ENCODE assay signal across 9 mouse cellular contexts in the genomic region with DNA sequence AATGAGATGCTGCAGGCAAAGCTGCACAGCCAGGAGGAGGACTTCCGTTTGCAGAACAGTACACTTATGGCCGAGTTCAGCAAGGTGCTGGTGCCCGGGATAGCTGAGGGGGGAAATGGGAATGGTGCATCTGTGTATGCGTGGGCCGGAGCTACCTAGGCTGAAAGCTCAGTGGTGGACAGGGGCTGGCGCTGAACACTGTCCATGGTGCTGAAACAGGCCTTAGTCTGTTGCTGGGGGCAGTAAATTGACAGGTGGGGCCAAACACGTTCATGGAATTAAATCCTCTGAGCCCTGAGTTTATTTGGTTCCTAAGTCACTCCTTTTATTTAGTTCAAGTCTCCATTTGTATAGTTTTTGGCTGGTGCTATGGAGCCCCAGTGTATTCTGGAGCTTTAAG. TPM values are rescaled to one million over a fixed set of nuclear protein-coding genes. Genes with fewer than 3 reads are reported as not detected.
DNase-seq lines count a peak whose midpoint lies in the region; ATAC-seq lines count a peak whose summit lies in the region.
"Had no signal": no experiment of that assay in that cellular context is flagged by ENCODE, and none has a peak within 500 bp of the region (broad histone marks: within the 10 kb centered on the region; RNA-seq: fewer than 3 reads in every experiment).

No protein-coding gene starts in this region.

- H3K4me2 ChIP-seq in heart, embryonic 11.5 days = no peak overlapping the region
- no peak overlapping the region for H3K4me2 ChIP-seq in midbrain, embryonic 16.5 days (ENCODE audit: low read length)
- H3K4me2 ChIP-seq: hindbrain, embryonic 15.5 days had no signal

- ATAC-seq in heart, embryonic 11.5 days (replicated peaks; ENCODE audit: insufficient number of reproducible peaks, low FRiP score, low TSS enrichment) = no peak
- ATAC-seq in midbrain, embryonic 16.5 days = no peak

- no peaks in the 10 kb centered on the region for H3K9me3 ChIP-seq in heart, embryonic 11.5 days (replicated peaks; ENCODE audit: control insufficient read depth, low read length)
- H3K9me3 ChIP-seq in midbrain, embryonic 16.5 days (replicated peaks; ENCODE audit: control insufficient read depth, low read length, poor library complexity, severe bottlenecking) = no peaks in the 10 kb centered on the region
- H3K9me3 ChIP-seq: hindbrain, embryonic 15.5 days had no signal

- H3K27ac ChIP-seq in heart, embryonic 11.5 days (ENCODE audit: low read depth, low read length) = no peak overlapping the region
- no peak overlapping the region for H3K27ac ChIP-seq in midbrain, embryonic 16.5 days (ENCODE audit: low read length)
- H3K27ac ChIP-seq: hindbrain, embryonic 15.5 days had no signal

- no peaks in the 10 kb centered on the region for H3K36me3 ChIP-seq in heart, embryonic 11.5 days (ENCODE audit: control insufficient read depth, insufficient read depth, low read length)
- peaks cover 4% of the 10 kb centered on the region for H3K36me3 ChIP-seq in midbrain, embryonic 16.5 days (ENCODE audit: control insufficient read depth, insufficient read depth, low read length)

- no peak overlapping the region for H3K9ac ChIP-seq in heart, embryonic 11.5 days (ENCODE audit: low read depth, low read length)
- no peak overlapping the region for H3K9ac ChIP-seq in midbrain, embryonic 16.5 days (ENCODE audit: low read depth, low read length)
- H3K9ac ChIP-seq: hindbrain, embryonic 15.5 days had no signal

- H3K4me1 ChIP-seq in heart, embryonic 11.5 days (ENCODE audit: control insufficient read depth, insufficient read depth, low read length) = no peaks in the 10 kb centered on the region
- peaks cover 9% of the 10 kb centered on the region for H3K4me1 ChIP-seq in midbrain, embryonic 16.5 days (ENCODE audit: control insufficient read depth, insufficient read depth, low read length)

- no peak overlapping the region for H3K4me3 ChIP-seq in heart, embryonic 11.5 days (ENCODE audit: low read depth, low read length)
- no peak overlapping the region for H3K4me3 ChIP-seq in midbrain, embryonic 16.5 days (ENCODE audit: low read depth, low read length)
- H3K4me3 ChIP-seq: hindbrain, embryonic 15.5 days had no signal

- WGBS in heart, embryonic 11.5 days (ENCODE audit: insufficient replicate concordance) = 27% methylated on average over 7 of the region's 7 CpGs
- 28% methylated on average over 7 of the region's 7 CpGs for whole genome bisulfite sequencing in midbrain, embryonic 16.5 days

- peak; percentile 9 to 33 for DNase-seq in heart, adult 18-20 months
- peak; percentile 21 for DNase-seq in 416B (ENCODE audit: low read depth)
- DNase-seq in embryo, embryonic 10 days (ENCODE audit: low spot score) = peak; percentile 72
- peak; percentile 47 for DNase-seq in lung, postnatal 14 days
- no peak for DNase-seq in T-cell, adult 2 months (ENCODE audit: low spot score)
- DNase-seq in cerebellum, adult 9-11 months = no peak

- H3K27me3 ChIP-seq in heart, embryonic 11.5 days (ENCODE audit: control insufficient read depth, insufficient read depth, low read length) = no peaks in the 10 kb centered on the region
- H3K27me3 ChIP-seq in midbrain, embryonic 16.5 days (ENCODE audit: control insufficient read depth, insufficient read depth, low read depth, low read length) = no peaks in the 10 kb centered on the region
- H3K27me3 ChIP-seq: hindbrain, embryonic 15.5 days had no signal

RNA-seq across cellular contexts. Expression of a gene that starts 5.5 kb away (rescaled TPM):
- 10 to 100 TPM; 20.5 to 22.9 TPM for total RNA-seq in heart, adult 18-20 months (2021)
- polyA plus RNA-seq in heart, embryonic 11.5 days (2014; fragmentation: Nextera tagmentation; extraction: Ambion mirVana) = 26.5 and 26.8 TPM in 2 replicates
- 73.1 and 73.9 TPM in 2 replicates for polyA plus RNA-seq in midbrain, embryonic 16.5 days (2015; fragmentation: Nextera tagmentation; extraction: Ambion mirVana)

RNA-seq across cellular contexts. Expression of a gene that starts 27.1 kb away (rescaled TPM):
- under 1 TPM; 0.15 to 0.57 TPM for total RNA-seq in heart, adult 18-20 months (2021)
- 1.6 TPM in 2 replicates for polyA plus RNA-seq in heart, embryonic 11.5 days (2014; fragmentation: Nextera tagmentation; extraction: Ambion mirVana)
- 3.3 and 3.8 TPM in 2 replicates for polyA plus RNA-seq in midbrain, embryonic 16.5 days (2015; fragmentation: Nextera tagmentation; extraction: Ambion mirVana)

RNA-seq across cellular contexts. Expression of a gene that starts 32.7 kb away (rescaled TPM):
- total RNA-seq in heart, adult 18-20 months (2021) = 10 to 100 TPM; 12.6 to 13.0 TPM
- 12.1 and 15.0 TPM in 2 replicates for polyA plus RNA-seq in heart, embryonic 11.5 days (2014; fragmentation: Nextera tagmentation; extraction: Ambion mirVana)
- polyA plus RNA-seq in midbrain, embryonic 16.5 days (2015; fragmentation: Nextera tagmentation; extraction: Ambion mirVana) = 19.0 and 23.3 TPM in 2 replicates

RNA-seq across cellular contexts. Expression of a gene that starts 44.3 kb away (rescaled TPM):
- total RNA-seq in heart, adult 18-20 months (2021) = under 1 TPM; 0.59 to 0.67 TPM
- 5.2 and 8.5 TPM in 2 replicates for polyA plus RNA-seq in heart, embryonic 11.5 days (2014; fragmentation: Nextera tagmentation; extraction: Ambion mirVana)
- 71.6 and 76.4 TPM in 2 replicates for polyA plus RNA-seq in midbrain, embryonic 16.5 days (2015; fragmentation: Nextera tagmentation; extraction: Ambion mirVana)

RNA-seq across cellular contexts. Expression of a gene that starts 46.1 kb away (rescaled TPM):
- total RNA-seq in heart, adult 18-20 months (2021) = 10 to 100 TPM; 19.3 to 23.4 TPM
- 22.9 and 23.7 TPM in 2 replicates for polyA plus RNA-seq in heart, embryonic 11.5 days (2014; fragmentation: Nextera tagmentation; extraction: Ambion mirVana)
- 41.8 and 42.0 TPM in 2 replicates for polyA plus RNA-seq in midbrain, embryonic 16.5 days (2015; fragmentation: Nextera tagmentation; extraction: Ambion mirVana)

Comparison
In these comparisons a context has a peak if more than half of its experiments do, and no peak if none do; other contexts are left out.
1. DNase-seq: peak in heart, adult 18-20 months (2 of 2), 416B (single experiment), embryo, embryonic 10 days (single experiment) and lung, postnatal 14 days (single experiment); none in T-cell, adult 2 months (single experiment) and cerebellum, adult 9-11 months (single experiment).